In the genomic region with DNA sequence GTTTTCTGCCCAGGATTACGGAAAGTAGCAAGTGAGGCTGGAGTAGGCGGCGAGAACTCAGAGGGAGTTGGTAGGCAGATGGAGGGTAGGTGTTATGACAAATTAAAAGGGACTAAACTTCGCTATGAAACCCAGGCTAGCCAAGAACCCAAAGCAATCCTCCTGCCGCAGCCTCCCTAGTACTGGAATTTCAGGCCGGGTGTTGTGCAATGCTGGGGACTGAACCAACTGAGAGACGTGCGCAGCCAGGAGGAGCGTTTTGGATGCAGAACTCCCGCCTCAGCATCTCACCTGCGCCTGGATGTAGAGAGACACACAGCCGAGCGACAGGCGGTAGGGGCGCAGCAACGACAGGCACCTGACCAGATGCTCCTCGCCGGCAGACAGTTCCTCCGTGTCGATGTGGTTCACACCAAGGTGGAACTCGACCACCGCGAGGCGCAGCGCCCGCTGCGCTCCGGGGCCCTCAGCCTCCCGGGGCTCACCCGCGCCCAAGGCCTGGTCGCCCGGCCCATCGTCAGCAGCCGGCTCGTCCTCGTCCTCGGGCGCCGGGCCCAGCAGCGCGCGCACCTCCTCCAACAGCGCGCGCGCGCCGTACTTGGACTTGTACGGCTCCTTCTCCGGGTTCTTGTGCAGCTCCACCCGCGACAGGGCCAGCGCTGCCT, we compare ENCODE assay signal across 7 mouse cellular contexts. TPM values are rescaled to one million over a fixed set of nuclear protein-coding genes. Genes with fewer than 3 reads are reported as not detected.
DNase-seq lines count a peak whose midpoint lies in the region; ATAC-seq and TF ChIP-seq lines count a peak whose summit lies in the region.

No protein-coding gene starts in this region.

- WGBS in lung, embryonic 15.5 days: under 1% methylated on average over 52 of the region's 54 CpGs
- 1% methylated on average over 54 of the region's 54 CpGs for WGBS in liver, postnatal 0 days (ENCODE audit: insufficient replicate concordance)

- peaks cover 15% of the 10 kb centered on the region for H3K4me1 ChIP-seq in lung, embryonic 15.5 days
- H3K4me1 ChIP-seq in brown adipose tissue, adult 24 weeks (ENCODE audit: control insufficient read depth, insufficient read depth, insufficient read length, low read length): no peaks in the 10 kb centered on the region
- peaks cover 10% of the 10 kb centered on the region for H3K4me1 ChIP-seq in liver, postnatal 0 days (ENCODE audit: insufficient read depth)

- no peaks in the 10 kb centered on the region for H3K27me3 ChIP-seq in lung, embryonic 15.5 days
- no peaks in the 10 kb centered on the region for H3K27me3 ChIP-seq in liver, postnatal 0 days (ENCODE audit: insufficient read depth, low read length)

- H3K9me3 ChIP-seq in lung, embryonic 15.5 days: no peaks in the 10 kb centered on the region
- H3K9me3 ChIP-seq in liver, postnatal 0 days (ENCODE audit: low read length): no peaks in the 10 kb centered on the region

- peak overlapping the region; percentile 90 for H3K4me2 ChIP-seq in lung, embryonic 15.5 days
- peak overlapping the region; percentile 88 for H3K4me2 ChIP-seq in liver, postnatal 0 days (ENCODE audit: low read depth, low read length)

- peaks cover 37% of the 10 kb centered on the region for H3K36me3 ChIP-seq in lung, embryonic 15.5 days
- peaks cover 36% of the 10 kb centered on the region for H3K36me3 ChIP-seq in liver, postnatal 0 days (replicated peaks; ENCODE audit: insufficient read depth, low read length)

- peak overlapping the region; percentile 66 for H3K27ac ChIP-seq in lung, embryonic 15.5 days
- H3K27ac ChIP-seq in brown adipose tissue, adult 24 weeks (replicated peaks; ENCODE audit: low read depth, low read length): no peak overlapping the region; the same call in 1 of the 2 replicates
- H3K27ac ChIP-seq in liver, postnatal 0 days (ENCODE audit: low read depth): peak overlapping the region; percentile 20

- intact Hi-C loops in gastrocnemius, postnatal 36 days (cut with DNase I): no loop called here

- no peak for DNase-seq in lung, postnatal 25 days (ENCODE audit: low spot score)
- no peak for DNase-seq in liver, postnatal 0 days
- no peak for DNase-seq in adrenal gland, postnatal 36 days
- no peak for DNase-seq in gastrocnemius, postnatal 36 days

- peak overlapping the region; percentile 99 for H3K4me3 ChIP-seq in lung, embryonic 15.5 days
- peak overlapping the region; percentile 80 for H3K4me3 ChIP-seq in brown adipose tissue, adult 24 weeks (ENCODE audit: insufficient read depth, low read depth, low read length)
- H3K4me3 ChIP-seq in liver, postnatal 0 days (ENCODE audit: low read depth, low read length): peak overlapping the region; percentile 89

- peak; percentile 85 for ATAC-seq in lung, embryonic 15.5 days (ENCODE audit: borderline replicate concordance, extremely low read depth, low FRiP score, low TSS enrichment)
- ATAC-seq in granulocyte monocyte progenitor cell, adult 5-6 weeks (replicated peaks; ENCODE audit: poor library complexity, severe bottlenecking): peak; percentile 52
- ATAC-seq in liver, postnatal 0 days: peak; percentile 84

- peak overlapping the region; percentile 86 for H3K9ac ChIP-seq in lung, embryonic 15.5 days
- peak overlapping the region; percentile 75 for H3K9ac ChIP-seq in liver, postnatal 0 days (replicated peaks)

- no peak for TF ChIP-seq CTCF in liver, postnatal 0 days (IDR thresholded peaks at IDR 0.05; ENCODE audit: low read depth)

- TF ChIP-seq EP300 in liver, postnatal 0 days (IDR thresholded peaks at IDR 0.05; ENCODE audit: low read depth): no peak

RNA-seq across cellular contexts. Expression of gene Kif1bp, which starts 0.5 kb away (rescaled TPM):
- polyA plus RNA-seq in lung, embryonic 15.5 days (2015; fragmentation: Nextera tagmentation; extraction: Ambion mirVana): 34.2 and 36.5 TPM in 2 replicates
- 23.4 and 26.4 TPM in 2 replicates for polyA plus RNA-seq in brown adipose tissue, adult 24 weeks (2012; ENCODE audit: insufficient read depth, insufficient read length, missing spikeins)
- 16.6 and 27.9 TPM in 2 replicates for total RNA-seq in granulocyte monocyte progenitor cell, adult 5-6 weeks (2014; fragmentation: Nextera tagmentation)
- 16.4 and 16.9 TPM in 2 replicates for total RNA-seq in granulocyte monocyte progenitor cell, adult 5-6 weeks (2017)
- polyA plus RNA-seq in liver, postnatal 0 days (2015; fragmentation: Nextera tagmentation; extraction: Ambion mirVana): 6.5 and 7.2 TPM in 2 replicates
- 10 to 100 TPM; 54.4 to 56.1 TPM for total RNA-seq in adrenal gland, postnatal 36 days (2021)
- 10 to 100 TPM; 23.6 to 24.0 TPM for total RNA-seq in gastrocnemius, postnatal 36 days (2021)

RNA-seq across cellular contexts. Expression of gene Ddx21, which starts 24.3 kb away (rescaled TPM):
- 18.7 and 19.6 TPM in 2 replicates for polyA plus RNA-seq in lung, embryonic 15.5 days (2015; fragmentation: Nextera tagmentation; extraction: Ambion mirVana)
- 18.9 TPM in 2 replicates for polyA plus RNA-seq in brown adipose tissue, adult 24 weeks (2012; ENCODE audit: insufficient read depth, insufficient read length, missing spikeins)
- 103 and 110 TPM in 2 replicates for total RNA-seq in granulocyte monocyte progenitor cell, adult 5-6 weeks (2014; fragmentation: Nextera tagmentation)
- total RNA-seq in granulocyte monocyte progenitor cell, adult 5-6 weeks (2017): 167 and 199 TPM in 2 replicates
- 7.2 and 8.3 TPM in 2 replicates for polyA plus RNA-seq in liver, postnatal 0 days (2015; fragmentation: Nextera tagmentation; extraction: Ambion mirVana)
- 10 to 100 TPM; 70.3 to 85.0 TPM for total RNA-seq in adrenal gland, postnatal 36 days (2021)
- 10 to 100 TPM; 23.1 to 34.2 TPM for total RNA-seq in gastrocnemius, postnatal 36 days (2021)

RNA-seq across cellular contexts. Expression of gene Srgn, which starts 50.6 kb away (rescaled TPM):
- 43.0 and 50.5 TPM in 2 replicates for polyA plus RNA-seq in lung, embryonic 15.5 days (2015; fragmentation: Nextera tagmentation; extraction: Ambion mirVana)
- 48.5 and 88.7 TPM in 2 replicates for polyA plus RNA-seq in brown adipose tissue, adult 24 weeks (2012; ENCODE audit: insufficient read depth, insufficient read length, missing spikeins)
- total RNA-seq in granulocyte monocyte progenitor cell, adult 5-6 weeks (2014; fragmentation: Nextera tagmentation): 2,018 and 2,531 TPM in 2 replicates
- total RNA-seq in granulocyte monocyte progenitor cell, adult 5-6 weeks (2017): 2,281 and 2,967 TPM in 2 replicates
- polyA plus RNA-seq in liver, postnatal 0 days (2015; fragmentation: Nextera tagmentation; extraction: Ambion mirVana): 108 and 110 TPM in 2 replicates
- 10 to 100 TPM; 40.5 to 65.4 TPM for total RNA-seq in adrenal gland, postnatal 36 days (2021)
- 10 to 100 TPM; 12.2 to 14.1 TPM for total RNA-seq in gastrocnemius, postnatal 36 days (2021)

Comparison
In these comparisons a context has a peak if more than half of its experiments do, and no peak if none do; other contexts are left out.
1. RNA of gene Srgn, which starts 50.6 kb away (total RNA-seq): 2,018 to 2,967 TPM in granulocyte monocyte progenitor cell, adult 5-6 weeks; 40.5 to 65.4 TPM in adrenal gland, postnatal 36 days and 12.2 to 14.1 TPM in gastrocnemius, postnatal 36 days; every median in the first group is over 10 times any median in the second.
2. Peak in every context shown above with its lines, with median percentiles within 50 percentile points of each other: ATAC-seq and H3K4me3 ChIP-seq.